Mouse (Mus musculus) heart, adult 2 months (tissue): ENCODE results near the gene Sprr2h.

Experiments
- CTCF ChIP-seq: fragments of 200-600 bp; IDR thresholded peaks from 2 replicates; pipeline ENCODE4 v1.8.1; 2022; ENCODE audit warnings: antibody characterized with exemption, mild to moderate bottlenecking, moderate library complexity
- EP300 ChIP-seq: fragments of 200-500 bp; IDR thresholded peaks from 2 replicates; pipeline ENCODE4 v1.6.1; 2011; ENCODE audit warnings: low read depth, low read length, control low read depth; ENCODE audit not compliant: insufficient read depth
- POLR2A ChIP-seq: fragments of 200-500 bp; IDR thresholded peaks from 2 replicates; pipeline ENCODE4 v1.6.1; 2011; ENCODE audit warnings: mild to moderate bottlenecking, low read depth, low read length, control low read depth; ENCODE audit not compliant: insufficient read depth

GRCm38 (mm10) chr3:92361619-92362018 is 23.9 kb upstream of the Sprr2h start:
- no peak for TF ChIP-seq CTCF
- TF ChIP-seq POLR2A: no peak
- TF ChIP-seq EP300: no peak
